28 mouse cellular contexts compared by ENCODE assay signal in genomic region chr9:122288416-122288815, GRCm38 (mm10). TPM values are rescaled to one million over a fixed set of nuclear protein-coding genes. Genes with fewer than 3 reads are reported as not detected.
DNase-seq lines count a peak whose midpoint lies in the region; ATAC-seq and TF ChIP-seq lines count a peak whose summit lies in the region.
"Had no signal": no experiment of that assay in that cellular context is flagged by ENCODE, and none has a peak within 500 bp of the region (broad histone marks: within the 10 kb centered on the region; RNA-seq: fewer than 3 reads in every experiment).

No protein-coding gene starts in this region.

- no peaks in the 10 kb centered on the region for H3K27me3 ChIP-seq in heart, embryonic 11.5 days (ENCODE audit: control insufficient read depth, insufficient read depth, low read length)
- H3K27me3 ChIP-seq in small intestine, adult 2 months (ENCODE audit: control insufficient read depth, insufficient read depth, low read length) = no peaks in the 10 kb centered on the region
- H3K27me3 ChIP-seq: CH12.LX; embryonic facial prominence, embryonic 12.5 days; embryonic facial prominence, embryonic 15.5 days; forebrain, embryonic 12.5 days; heart, embryonic 13.5 days; Patski had no signal

- WGBS in heart, embryonic 11.5 days (ENCODE audit: insufficient replicate concordance) = 73% methylated on average over 3 of the region's 3 CpGs
- WGBS in small intestine, adult 2 months = 22% methylated on average over 3 of the region's 3 CpGs

- ATAC-seq in heart, embryonic 11.5 days (replicated peaks; ENCODE audit: insufficient number of reproducible peaks, low FRiP score, low TSS enrichment) = no peak
- ATAC-seq: forebrain, postnatal 0 days; hindbrain, postnatal 0 days; inflammation-experienced regulatory T-cells, adult 6 months; Patski had no signal

- no peaks in the 10 kb centered on the region for H3K9me3 ChIP-seq in heart, embryonic 11.5 days (replicated peaks; ENCODE audit: control insufficient read depth, low read length)
- H3K9me3 ChIP-seq: embryonic facial prominence, embryonic 12.5 days; embryonic facial prominence, embryonic 15.5 days; forebrain, embryonic 12.5 days; G1E; heart, embryonic 13.5 days had no signal

- no peak for TF ChIP-seq CTCF in small intestine, adult 2 months (IDR thresholded peaks at IDR 0.05; ENCODE audit: extremely low read depth, insufficient read length, insufficient replicate concordance, low read depth, low read length)

- no peak overlapping the region for H3K27ac ChIP-seq in heart, embryonic 11.5 days (ENCODE audit: low read depth, low read length)
- H3K27ac ChIP-seq in small intestine, adult 2 months (ENCODE audit: insufficient read depth, low read depth, low read length) = peak overlapping the region; percentile 90
- H3K27ac ChIP-seq: embryonic facial prominence, embryonic 12.5 days; embryonic facial prominence, embryonic 15.5 days; forebrain, embryonic 12.5 days; gastrocnemius, adult 2 months; heart, embryonic 13.5 days; hindbrain, embryonic 14.5 days; hindbrain, postnatal 0 days had no signal

- no peak for TF ChIP-seq POLR2A in small intestine, adult 2 months (IDR thresholded peaks at IDR 0.05; ENCODE audit: low read depth, low read length)

- H3K4me2 ChIP-seq in heart, embryonic 11.5 days = no peak overlapping the region
- H3K4me2 ChIP-seq: embryonic facial prominence, embryonic 12.5 days; embryonic facial prominence, embryonic 15.5 days; forebrain, embryonic 12.5 days; heart, embryonic 13.5 days; hindbrain, embryonic 14.5 days had no signal

- no peak overlapping the region for H3K4me3 ChIP-seq in heart, embryonic 11.5 days (ENCODE audit: low read depth, low read length)
- H3K4me3 ChIP-seq in small intestine, adult 2 months (ENCODE audit: low read depth, low read length) = no peak overlapping the region
- H3K4me3 ChIP-seq: embryonic facial prominence, embryonic 12.5 days; embryonic facial prominence, embryonic 15.5 days; forebrain, embryonic 12.5 days; gastrocnemius, adult 2 months; heart, embryonic 13.5 days had no signal

- H3K36me3 ChIP-seq in heart, embryonic 11.5 days (ENCODE audit: control insufficient read depth, insufficient read depth, low read length) = no peaks in the 10 kb centered on the region
- H3K36me3 ChIP-seq in small intestine, adult 2 months (ENCODE audit: control insufficient read depth, insufficient read depth, low read length) = no peaks in the 10 kb centered on the region
- H3K36me3 ChIP-seq: embryonic facial prominence, embryonic 12.5 days; embryonic facial prominence, embryonic 15.5 days; heart, embryonic 13.5 days had no signal

- H3K9ac ChIP-seq in heart, embryonic 11.5 days (ENCODE audit: low read depth, low read length) = no peak overlapping the region
- H3K9ac ChIP-seq: embryonic facial prominence, embryonic 12.5 days; embryonic facial prominence, embryonic 15.5 days; forebrain, embryonic 12.5 days; forebrain, postnatal 0 days; heart, embryonic 13.5 days; hindbrain, embryonic 14.5 days had no signal

- H3K4me1 ChIP-seq in heart, embryonic 11.5 days (ENCODE audit: control insufficient read depth, insufficient read depth, low read length) = peaks cover 13% of the 10 kb centered on the region
- H3K4me1 ChIP-seq in small intestine, adult 2 months (ENCODE audit: control insufficient read depth, insufficient read depth, insufficient read length, low read length) = peaks cover 18% of the 10 kb centered on the region

- peak; percentile 35 for DNase-seq in heart, adult 11 months
- DNase-seq in kidney, postnatal 36 days = peak; percentile 14 to 41
- no peak for DNase-seq in kidney, adult 11 months
- DNase-seq in urinary bladder, adult 18-20 months (ENCODE audit: low spot score in 2 of 2) = no peak
- DNase-seq: adrenal gland, postnatal 10 days; adrenal gland, postnatal 36 days; B cell, adult 2 months; cerebellum, adult 18-20 months; cerebellum, adult 9-10 months; cerebellum, postnatal 25 days; forebrain, postnatal 0 days; gastrocnemius, adult 2 months; gastrocnemius, postnatal 14 days; heart, adult 18-20 months; heart, postnatal 14 days; heart, postnatal 4 days had no signal

RNA-seq across cellular contexts. Expression of gene Ano10, which starts 5.8 kb away (rescaled TPM):
- 34.0 and 40.8 TPM in 2 replicates for polyA plus RNA-seq in heart, embryonic 11.5 days (2014; fragmentation: Nextera tagmentation; extraction: Ambion mirVana)
- polyA plus RNA-seq in small intestine, adult 2 months (2012; rRNA removed) = 24.8 and 80.3 TPM in 2 replicates

Comparison
In these comparisons a context has a peak if more than half of its experiments do, and no peak if none do; other contexts are left out.
1. DNase-seq: peak in heart, adult 11 months (single experiment) and kidney, postnatal 36 days (2 of 2); none in kidney, adult 11 months (single experiment) and urinary bladder, adult 18-20 months (0 of 2).